Mouse (Mus musculus): ENCODE results near the gene Aldh3b2. TPM values are rescaled to one million over a fixed set of nuclear protein-coding genes. Genes with fewer than 3 reads are reported as not detected.

The Aldh3b2 gene
- polyA plus RNA-seq, 1 experiment from 2014 or later = 1.2 TPM

GRCm38 (mm10) chr19:3990804-3991203, 18.7 kb downstream of the Aldh3b2 start:
- H3K27ac ChIP-seq (ENCODE audit: low read length) = no peak overlapping the region

GRCm38 (mm10) chr19:3991562-3991961, 19.4 kb downstream of the Aldh3b2 start:
- no peak for ATAC-seq
- Histone ChIP-seq H3K9me3 (ENCODE audit: control insufficient read depth, low read length) (no peaks in the 10 kb centered on the region), H3K36me3 (ENCODE audit: control insufficient read depth, insufficient read depth, low read length) (no peaks in the 10 kb centered on the region; the same call in 1 of the 2 replicates), H3K9ac (ENCODE audit: low read depth, low read length) (no peak overlapping the region), H3K4me2 (ENCODE audit: low read depth, low read length) (no peak overlapping the region), H3K4me1 (ENCODE audit: control insufficient read depth, insufficient read depth, low read length) (peaks cover 14% of the 10 kb centered on the region), H3K4me3 (ENCODE audit: low read length) (no peak overlapping the region), H3K27ac (ENCODE audit: low read length) (no peak overlapping the region), H3K27me3 (replicated peaks; ENCODE audit: control insufficient read depth, insufficient read depth, low read length) (no peaks in the 10 kb centered on the region)
- WGBS = 94% methylated on average over 3 of the region's 3 CpGs

More at GRCm38 (mm10) chr19:3990804-3991203, 18.7 kb downstream of the Aldh3b2 start:
- Histone ChIP-seq H3K27me3 (replicated peaks; ENCODE audit: control insufficient read depth, insufficient read depth, low read length) (no peaks in the 10 kb centered on the region), H3K36me3 (ENCODE audit: control insufficient read depth, insufficient read depth, low read length) (no peaks in the 10 kb centered on the region; the same call in 1 of the 2 replicates), H3K4me2 (ENCODE audit: low read depth, low read length) (no peak overlapping the region), H3K9ac (ENCODE audit: low read depth, low read length) (no peak overlapping the region), H3K4me3 (ENCODE audit: low read length) (no peak overlapping the region), H3K4me1 (ENCODE audit: control insufficient read depth, insufficient read depth, low read length) (peaks cover 22% of the 10 kb centered on the region), H3K9me3 (ENCODE audit: control insufficient read depth, low read length) (no peaks in the 10 kb centered on the region)
- ATAC-seq = no peak
- WGBS = 42% methylated on average over 6 of the region's 6 CpGs

- no peaks in the 10 kb centered on the region for H3K9me3 ChIP-seq (ENCODE audit: control insufficient read depth, low read length)
- H3K9ac ChIP-seq (ENCODE audit: low read depth, low read length) = no peak overlapping the region
- H3K4me1 ChIP-seq (ENCODE audit: control insufficient read depth, insufficient read depth, low read length) = peaks cover 10% of the 10 kb centered on the region
- 84% methylated on average over 3 of the region's 3 CpGs for WGBS
- no peak overlapping the region for H3K4me3 ChIP-seq (ENCODE audit: low read length)
- H3K36me3 ChIP-seq (ENCODE audit: control insufficient read depth, insufficient read depth, low read length) = no peaks in the 10 kb centered on the region; the same call in 1 of the 2 replicates
- ATAC-seq = no peak
- no peak overlapping the region for H3K27ac ChIP-seq (ENCODE audit: low read length)
- no peaks in the 10 kb centered on the region for H3K27me3 ChIP-seq (replicated peaks; ENCODE audit: control insufficient read depth, insufficient read depth, low read length)
- no peak overlapping the region for H3K4me2 ChIP-seq (ENCODE audit: low read depth, low read length)
Observed at GRCm38 (mm10) chr19:3991966-3992365, 19.8 kb downstream of the Aldh3b2 start.

- ATAC-seq = no peak
- 64% methylated on average over 5 of the region's 5 CpGs for WGBS
- H3K4me1 ChIP-seq (ENCODE audit: control insufficient read depth, insufficient read depth, low read length) = peaks cover 6% of the 10 kb centered on the region
- no peaks in the 10 kb centered on the region; the same call in 1 of the 2 replicates for H3K36me3 ChIP-seq (ENCODE audit: control insufficient read depth, insufficient read depth, low read length)
- no peak within 1 kb of the TSS for H3K4me3 ChIP-seq (ENCODE audit: low read length)
- H3K4me2 ChIP-seq (ENCODE audit: low read depth, low read length) = no peak within 1 kb of the TSS
- peak within 1 kb of the TSS; percentile 38; the same call in 1 of the 2 replicates for H3K9ac ChIP-seq (ENCODE audit: low read depth, low read length)
- no peaks in the 10 kb centered on the region for H3K27me3 ChIP-seq (replicated peaks; ENCODE audit: control insufficient read depth, insufficient read depth, low read length)
- no peaks in the 10 kb centered on the region for H3K9me3 ChIP-seq (ENCODE audit: control insufficient read depth, low read length)
- no peak within 1 kb of the TSS for H3K27ac ChIP-seq (ENCODE audit: low read length)
Observed at GRCm38 (mm10) chr19:3992416-3992815, 20.3 kb downstream of the Aldh3b2 start, which contains the start of gene Tbx10. Gene Tbx10, plus strand, starts transcription at chr19:3992752.

GRCm38 (mm10) chr19:3994932-3995331, 22.8 kb downstream of the Aldh3b2 start:
- ATAC-seq = no peak
- no peak overlapping the region for H3K9ac ChIP-seq (ENCODE audit: low read depth, low read length)
- no peak overlapping the region for H3K4me3 ChIP-seq (ENCODE audit: low read length)
- H3K9me3 ChIP-seq (ENCODE audit: control insufficient read depth, low read length) = no peaks in the 10 kb centered on the region
- H3K4me2 ChIP-seq (ENCODE audit: low read depth, low read length) = no peak overlapping the region
- WGBS = 62% methylated on average over 6 of the region's 6 CpGs
- no peak overlapping the region for H3K27ac ChIP-seq (ENCODE audit: low read length)
- H3K27me3 ChIP-seq (replicated peaks; ENCODE audit: control insufficient read depth, insufficient read depth, low read length) = no peaks in the 10 kb centered on the region
- no peaks in the 10 kb centered on the region for H3K36me3 ChIP-seq (ENCODE audit: control insufficient read depth, insufficient read depth, low read length)
- peaks cover 12% of the 10 kb centered on the region for H3K4me1 ChIP-seq (ENCODE audit: control insufficient read depth, insufficient read depth, low read length)

GRCm38 (mm10) chr19:3995505-3995904, 23.4 kb downstream of the Aldh3b2 start:
- Histone ChIP-seq H3K36me3 (ENCODE audit: control insufficient read depth, insufficient read depth, low read length) (no peaks in the 10 kb centered on the region), H3K27me3 (replicated peaks; ENCODE audit: control insufficient read depth, insufficient read depth, low read length) (no peaks in the 10 kb centered on the region), H3K9me3 (ENCODE audit: control insufficient read depth, low read length) (no peaks in the 10 kb centered on the region), H3K4me1 (ENCODE audit: control insufficient read depth, insufficient read depth, low read length) (peaks cover 12% of the 10 kb centered on the region), H3K4me3 (ENCODE audit: low read length) (no peak overlapping the region), H3K27ac (ENCODE audit: low read length) (no peak overlapping the region), H3K9ac (ENCODE audit: low read depth, low read length) (no peak overlapping the region), H3K4me2 (ENCODE audit: low read depth, low read length) (no peak overlapping the region)
- 71% methylated on average over 3 of the region's 3 CpGs for WGBS
- ATAC-seq = no peak

- H3K4me3 ChIP-seq (ENCODE audit: low read length) = no peak overlapping the region
- no peak overlapping the region for H3K9ac ChIP-seq (ENCODE audit: low read depth, low read length)
- WGBS = 76% methylated on average over 7 of the region's 7 CpGs
- no peak for ATAC-seq
- no peaks in the 10 kb centered on the region for H3K36me3 ChIP-seq (ENCODE audit: control insufficient read depth, insufficient read depth, low read length)
- H3K4me1 ChIP-seq (ENCODE audit: control insufficient read depth, insufficient read depth, low read length) = peaks cover 14% of the 10 kb centered on the region
- no peaks in the 10 kb centered on the region for H3K27me3 ChIP-seq (replicated peaks; ENCODE audit: control insufficient read depth, insufficient read depth, low read length)
- H3K27ac ChIP-seq (ENCODE audit: low read length) = no peak overlapping the region
- no peak overlapping the region for H3K4me2 ChIP-seq (ENCODE audit: low read depth, low read length)
- no peaks in the 10 kb centered on the region for H3K9me3 ChIP-seq (ENCODE audit: control insufficient read depth, low read length)
Observed at GRCm38 (mm10) chr19:3996106-3996505, 24.0 kb downstream of the Aldh3b2 start.

- no peaks in the 10 kb centered on the region for H3K27me3 ChIP-seq (replicated peaks; ENCODE audit: control insufficient read depth, insufficient read depth, low read length)
- H3K4me2 ChIP-seq (ENCODE audit: low read depth, low read length) = no peak overlapping the region
- no peak overlapping the region for H3K27ac ChIP-seq (ENCODE audit: low read length)
- H3K4me1 ChIP-seq (ENCODE audit: control insufficient read depth, insufficient read depth, low read length) = peaks cover 20% of the 10 kb centered on the region
- no peak for ATAC-seq
- H3K9ac ChIP-seq (ENCODE audit: low read depth, low read length) = no peak overlapping the region
- no peaks in the 10 kb centered on the region for H3K36me3 ChIP-seq (ENCODE audit: control insufficient read depth, insufficient read depth, low read length)
- 82% methylated on average over 8 of the region's 8 CpGs for WGBS
- no peak overlapping the region for H3K4me3 ChIP-seq (ENCODE audit: low read length)
- H3K9me3 ChIP-seq (ENCODE audit: control insufficient read depth, low read length) = no peaks in the 10 kb centered on the region
Observed at GRCm38 (mm10) chr19:3996747-3997146, 24.6 kb downstream of the Aldh3b2 start.

GRCm38 (mm10) chr19:3997231-3997630, 25.1 kb downstream of the Aldh3b2 start:
- Histone ChIP-seq H3K27ac (ENCODE audit: low read length) (no peak overlapping the region), H3K9ac (ENCODE audit: low read depth, low read length) (0 out of 2 replicates have a peak overlapping the region, but pooled peaks have one; percentile 19), H3K4me2 (ENCODE audit: low read depth, low read length) (no peak overlapping the region), H3K4me3 (ENCODE audit: low read length) (no peak overlapping the region), H3K27me3 (replicated peaks; ENCODE audit: control insufficient read depth, insufficient read depth, low read length) (no peaks in the 10 kb centered on the region), H3K36me3 (ENCODE audit: control insufficient read depth, insufficient read depth, low read length) (no peaks in the 10 kb centered on the region), H3K4me1 (ENCODE audit: control insufficient read depth, insufficient read depth, low read length) (peaks cover 25% of the 10 kb centered on the region), H3K9me3 (ENCODE audit: control insufficient read depth, low read length) (no peaks in the 10 kb centered on the region)
- ATAC-seq = no peak
- 48% methylated on average over 8 of the region's 8 CpGs for WGBS

- no peaks in the 10 kb centered on the region for H3K27me3 ChIP-seq (replicated peaks; ENCODE audit: control insufficient read depth, insufficient read depth, low read length)
- no peak for ATAC-seq
- peaks cover 23% of the 10 kb centered on the region for H3K4me1 ChIP-seq (ENCODE audit: control insufficient read depth, insufficient read depth, low read length)
- no peak overlapping the region for H3K27ac ChIP-seq (ENCODE audit: low read length)
- WGBS = 76% methylated on average over 8 of the region's 8 CpGs
- no peak overlapping the region for H3K9ac ChIP-seq (ENCODE audit: low read depth, low read length)
- H3K9me3 ChIP-seq (ENCODE audit: control insufficient read depth, low read length) = no peaks in the 10 kb centered on the region
- no peaks in the 10 kb centered on the region for H3K36me3 ChIP-seq (ENCODE audit: control insufficient read depth, insufficient read depth, low read length)
- no peak overlapping the region for H3K4me2 ChIP-seq (ENCODE audit: low read depth, low read length)
- no peak overlapping the region for H3K4me3 ChIP-seq (ENCODE audit: low read length)
Observed at GRCm38 (mm10) chr19:3998335-3998734, 26.2 kb downstream of the Aldh3b2 start.
